Mouse (Mus musculus): ENCODE results near the gene Ift74. TPM values are rescaled to one million over a fixed set of nuclear protein-coding genes. Genes with fewer than 3 reads are reported as not detected.

Gene Ift74
- 20.5 and 23.1 TPM in 2 replicates for polyA plus RNA-seq (2015; fragmentation: Nextera tagmentation; extraction: Ambion mirVana)

DNA sequence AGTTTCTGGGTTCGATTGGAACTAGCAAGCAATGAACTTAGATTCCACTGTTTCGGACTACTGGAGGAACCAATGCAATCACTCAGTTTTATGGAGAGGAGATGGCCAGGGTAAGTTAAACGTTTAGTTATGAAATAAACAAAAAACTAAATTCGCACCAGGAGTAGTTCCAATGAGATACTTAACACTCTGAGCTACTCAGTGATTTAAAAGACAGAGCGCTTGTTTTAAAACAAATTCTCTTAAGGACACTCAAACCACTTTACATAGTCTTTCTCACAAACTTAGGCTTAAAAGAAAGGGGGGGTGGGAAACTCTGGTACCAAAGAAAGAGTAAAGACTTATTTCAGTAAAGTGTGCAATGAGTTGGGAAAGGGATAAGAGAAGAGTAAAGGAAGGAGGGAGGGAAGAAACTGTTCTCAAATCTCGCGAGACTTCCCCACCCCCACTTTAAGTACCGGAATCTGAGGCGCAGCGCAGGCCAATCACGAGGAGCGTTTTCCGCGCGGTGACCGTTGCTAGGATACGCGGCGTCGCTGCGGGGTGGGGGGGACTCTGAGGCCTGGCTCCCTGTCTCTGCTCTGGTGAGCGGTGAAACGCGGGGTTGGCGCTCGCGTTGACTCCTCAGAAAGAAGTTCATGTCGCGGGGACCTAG lies at the start of gene Ift74:
Ift74 (plus strand) TSS at position 520 of the 655 bp plus-strand sequence.
- peak within 1 kb of the TSS; percentile 71 for H3K9ac ChIP-seq
- H3K27me3 ChIP-seq (replicated peaks): no peaks in the 10 kb centered on the region
- WGBS: 2% methylated on average over 29 of the region's 29 CpGs
- H3K4me2 ChIP-seq: peak within 1 kb of the TSS; percentile 62
- ATAC-seq (replicated peaks): peak; percentile 100
- peak within 1 kb of the TSS; percentile 79 for H3K27ac ChIP-seq
- H3K9me3 ChIP-seq: no peaks in the 10 kb centered on the region
- peak within 1 kb of the TSS; percentile 78 for H3K4me3 ChIP-seq
- no peaks in the 10 kb centered on the region for H3K36me3 ChIP-seq (replicated peaks)
- peaks cover 15% of the 10 kb centered on the region for H3K4me1 ChIP-seq

DNA sequence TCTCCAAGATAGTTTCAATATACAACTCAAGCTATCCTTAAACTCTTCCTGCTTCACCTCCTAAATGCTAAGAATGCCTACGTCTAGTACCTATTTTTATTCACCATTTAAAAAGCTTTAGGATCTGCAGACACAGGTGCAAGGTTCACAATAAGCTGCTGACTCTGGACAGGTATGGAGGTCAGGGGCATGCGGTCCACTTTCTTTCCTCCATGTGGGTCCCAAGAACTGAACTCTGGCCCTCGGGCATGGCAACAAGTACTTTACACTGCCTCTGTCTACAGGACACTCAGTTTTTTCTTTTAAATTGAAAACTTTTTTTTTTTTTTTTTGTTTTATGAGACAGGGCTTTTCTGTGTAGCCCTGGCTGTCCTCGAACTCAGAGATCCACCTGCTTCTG lies 41.6 kb upstream of the Ift74 start:
- Histone ChIP-seq H3K4me1 (no peaks in the 10 kb centered on the region), H3K4me3 (no peak overlapping the region), H3K27me3 (replicated peaks) (no peaks in the 10 kb centered on the region), H3K27ac (no peak overlapping the region), H3K36me3 (replicated peaks) (peaks cover 24% of the 10 kb centered on the region; the same call in 1 of the 2 replicates), H3K4me2 (no peak overlapping the region), H3K9me3 (no peaks in the 10 kb centered on the region), H3K9ac (no peak overlapping the region)
- 96% methylated on average over 4 of the region's 4 CpGs for WGBS
- no peak for ATAC-seq (replicated peaks)

DNA sequence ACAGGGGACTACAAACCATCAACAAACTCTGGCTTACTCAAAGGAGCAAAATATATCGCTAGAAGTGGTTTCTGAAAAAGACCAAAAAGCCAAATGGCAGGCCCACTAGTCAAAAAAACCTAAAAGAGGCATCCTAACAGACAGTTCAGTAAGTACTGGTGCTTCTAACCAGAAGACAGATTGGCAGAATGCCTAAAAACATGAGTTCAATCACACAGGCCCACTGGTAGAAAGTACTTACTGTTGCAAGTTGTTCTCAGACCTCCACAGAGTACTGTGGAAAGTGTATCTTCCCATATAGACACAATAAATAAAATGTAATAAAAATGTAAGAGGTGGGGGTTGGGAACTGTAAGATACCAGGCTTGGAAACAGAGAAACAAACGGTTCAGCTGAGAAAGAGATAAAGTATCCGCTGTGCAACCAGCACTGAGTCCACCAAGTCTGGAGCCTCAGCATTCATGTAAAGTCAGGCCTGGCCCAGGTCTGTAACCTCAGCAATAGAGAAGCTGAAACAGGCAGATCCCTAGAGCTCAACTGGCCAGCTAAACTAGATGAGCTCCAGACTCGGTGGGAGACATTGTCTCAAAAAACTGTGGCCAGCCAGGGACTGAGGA lies 22.4 kb upstream of the Ift74 start:
- WGBS: 82% methylated on average over 4 of the region's 4 CpGs
- no peak overlapping the region for H3K4me3 ChIP-seq
- no peak overlapping the region for H3K27ac ChIP-seq
- no peaks in the 10 kb centered on the region for H3K36me3 ChIP-seq (replicated peaks)
- no peak for ATAC-seq (replicated peaks)
- no peaks in the 10 kb centered on the region for H3K9me3 ChIP-seq
- H3K9ac ChIP-seq: no peak overlapping the region
- no peaks in the 10 kb centered on the region for H3K4me1 ChIP-seq
- no peaks in the 10 kb centered on the region for H3K27me3 ChIP-seq (replicated peaks)
- no peak overlapping the region for H3K4me2 ChIP-seq

DNA sequence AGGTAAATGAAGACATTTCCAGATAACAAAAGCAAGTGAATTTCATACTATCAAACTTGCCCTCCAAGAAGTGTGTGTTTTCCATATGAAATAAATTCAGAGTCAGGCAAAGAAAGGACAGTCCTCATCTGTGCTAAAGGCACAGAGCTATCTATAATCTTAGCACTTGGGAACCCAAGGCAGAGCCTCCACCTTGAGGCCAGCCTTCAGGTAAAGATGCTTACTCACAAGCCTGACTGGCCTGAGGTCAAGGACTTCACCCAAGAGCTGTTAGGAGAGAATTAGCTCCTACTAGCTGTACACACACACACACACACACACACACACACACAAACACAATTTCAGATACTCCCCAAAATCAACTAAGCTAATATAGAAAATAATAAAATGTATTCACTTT lies 21.6 kb upstream of the Ift74 start:
- no peak for ATAC-seq (replicated peaks)
- no peak overlapping the region for H3K4me3 ChIP-seq
- H3K27me3 ChIP-seq (replicated peaks): no peaks in the 10 kb centered on the region
- H3K9ac ChIP-seq: no peak overlapping the region
- H3K9me3 ChIP-seq: no peaks in the 10 kb centered on the region
- no peak overlapping the region for H3K27ac ChIP-seq
- H3K36me3 ChIP-seq (replicated peaks): no peaks in the 10 kb centered on the region
- H3K4me1 ChIP-seq: no peaks in the 10 kb centered on the region
- no peak overlapping the region for H3K4me2 ChIP-seq

DNA sequence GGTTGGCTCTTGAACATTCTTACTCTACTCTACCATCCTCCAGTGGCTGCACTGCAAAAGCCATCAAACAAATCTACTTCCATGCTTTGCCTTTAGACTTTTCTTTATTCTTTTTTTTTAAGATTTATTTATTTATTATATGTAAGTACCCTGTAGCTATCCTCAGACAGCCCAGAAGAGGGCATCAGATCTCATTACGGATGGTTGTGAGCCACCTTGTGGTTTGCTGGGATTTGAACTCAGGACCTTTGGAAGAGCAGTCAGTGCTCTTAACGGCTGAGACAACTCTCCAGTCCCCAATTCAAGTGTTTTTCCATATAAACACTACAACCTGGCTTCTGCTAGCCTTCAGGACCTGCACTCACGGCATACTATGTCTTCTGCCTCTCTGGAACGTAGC lies 12.9 kb upstream of the Ift74 start:
- H3K27me3 ChIP-seq (replicated peaks): no peaks in the 10 kb centered on the region
- ATAC-seq (replicated peaks): no peak
- peak overlapping the region; percentile 61 for H3K4me2 ChIP-seq
- 0 out of 2 replicates have a peak overlapping the region, but pooled peaks have one; percentile 95 for H3K4me3 ChIP-seq
- no peaks in the 10 kb centered on the region for H3K9me3 ChIP-seq
- H3K36me3 ChIP-seq (replicated peaks): no peaks in the 10 kb centered on the region
- H3K9ac ChIP-seq: no peak overlapping the region
- peaks cover 27% of the 10 kb centered on the region for H3K4me1 ChIP-seq
- WGBS: 89% methylated on average over 4 of the region's 4 CpGs
- H3K27ac ChIP-seq: no peak overlapping the region

DNA sequence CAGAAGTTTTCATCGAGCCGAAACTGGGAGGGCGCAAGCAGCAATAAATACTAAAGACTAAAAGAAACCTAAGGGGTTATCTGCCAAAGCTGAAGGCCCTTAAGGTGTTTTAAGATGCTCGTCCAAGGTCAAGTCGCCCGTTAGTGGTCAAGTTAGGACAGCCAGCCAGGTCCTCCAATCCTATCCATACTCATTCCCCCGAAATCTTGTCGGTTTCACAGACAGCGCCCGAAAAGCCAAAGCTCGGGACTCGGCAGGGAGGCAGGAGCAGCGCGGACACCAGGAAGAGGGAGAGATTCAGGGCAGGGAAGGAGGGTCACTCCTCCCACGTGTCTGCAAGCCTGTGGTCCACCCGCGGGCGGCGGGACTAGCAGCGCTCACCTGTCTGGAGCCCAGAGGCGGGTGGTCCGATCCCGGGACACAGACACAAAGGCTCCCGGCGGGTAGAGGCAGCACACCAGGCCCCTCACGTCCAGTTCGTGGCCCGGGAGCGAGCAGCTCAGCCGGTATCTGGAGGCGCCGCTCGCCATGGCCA lies 11.7 kb upstream of the Ift74 start:
- under 1% methylated on average over 33 of the region's 33 CpGs for WGBS
- H3K4me1 ChIP-seq: peaks cover 27% of the 10 kb centered on the region
- no peak; the same call in 1 of the 2 replicates for ATAC-seq (replicated peaks)

DNA sequence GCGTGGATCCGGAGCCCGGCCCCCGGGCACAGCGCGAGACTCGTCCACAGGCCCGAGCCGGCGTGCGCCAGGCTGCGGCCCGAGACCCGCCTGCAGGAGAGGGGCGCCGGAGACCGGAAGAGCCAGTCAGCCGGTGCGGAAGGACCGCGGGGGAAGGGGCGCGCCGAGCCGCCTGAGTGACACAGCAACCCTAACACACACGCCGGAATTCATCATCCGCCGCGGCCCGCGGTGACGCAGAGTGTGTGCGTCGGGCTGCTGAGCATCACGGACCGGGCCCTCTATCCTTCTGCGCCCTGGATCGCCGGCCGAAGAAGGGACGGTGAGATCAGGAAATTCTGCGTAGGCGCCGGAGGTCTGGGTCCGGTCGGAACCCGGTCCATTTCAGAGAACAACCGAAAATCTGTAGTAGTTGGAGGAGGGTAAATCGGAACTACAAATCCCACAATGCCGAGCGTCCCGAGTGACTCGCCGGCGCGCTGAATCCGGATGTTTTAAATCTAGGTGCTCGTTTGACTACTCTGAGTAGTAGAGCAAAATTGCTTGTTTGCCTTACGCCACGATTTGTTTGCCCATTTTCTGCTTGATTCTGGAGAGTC lies 11.2 kb upstream of the Ift74 start, which contains the start of gene Plaa:
Plaa (minus strand) TSS at position 214 of the 599 bp plus-strand sequence.
- WGBS: under 1% methylated on average over 61 of the region's 61 CpGs

More for the DNA sequence above, 11.7 kb upstream of the Ift74 start:
- Histone ChIP-seq H3K9ac (peak overlapping the region; percentile 94), H3K27ac (peak overlapping the region; percentile 97), H3K36me3 (replicated peaks) (no peaks in the 10 kb centered on the region), H3K4me3 (peak overlapping the region; percentile 95), H3K27me3 (replicated peaks) (no peaks in the 10 kb centered on the region), H3K4me2 (peak overlapping the region; percentile 61), H3K9me3 (no peaks in the 10 kb centered on the region)

DNA sequence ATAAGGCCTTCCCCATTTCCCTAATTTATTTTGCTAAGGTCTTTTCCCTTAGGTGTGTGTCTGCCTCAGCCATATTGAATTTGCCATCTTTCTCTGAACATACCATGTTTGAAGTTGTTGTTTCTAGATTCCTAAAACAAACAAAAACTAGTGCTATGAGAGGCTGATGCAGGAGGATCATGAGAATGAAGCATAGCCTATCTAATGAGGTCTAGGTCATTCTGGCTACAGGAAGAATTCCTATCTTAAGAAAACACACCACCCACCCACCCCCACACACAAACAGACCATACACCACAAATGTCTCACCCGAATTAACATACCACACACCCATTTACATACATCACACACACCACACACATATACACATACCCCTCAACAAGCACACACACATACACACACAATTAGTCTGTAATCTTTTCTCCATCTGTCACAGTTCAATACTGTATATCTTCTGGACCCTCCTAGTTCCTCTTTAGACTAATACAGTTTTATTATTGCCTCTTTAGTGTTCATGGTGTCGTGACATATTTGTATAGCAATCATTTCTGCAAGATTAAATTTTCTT lies 9.8 kb upstream of the Ift74 start:
- Histone ChIP-seq H3K27me3 (replicated peaks) (no peaks in the 10 kb centered on the region), H3K4me2 (no peak overlapping the region), H3K4me1 (peaks cover 27% of the 10 kb centered on the region), H3K36me3 (replicated peaks) (no peaks in the 10 kb centered on the region), H3K27ac (no peak overlapping the region), H3K4me3 (no peak overlapping the region), H3K9me3 (no peaks in the 10 kb centered on the region), H3K9ac (no peak overlapping the region)
- no peak for ATAC-seq (replicated peaks)
- WGBS: 88% methylated on average over 2 of the region's 2 CpGs

More for the DNA sequence above, 11.2 kb upstream of the Ift74 start, which contains the start of gene Plaa:
- Histone ChIP-seq H3K9me3 (no peaks in the 10 kb centered on the region), H3K4me3 (peak within 1 kb of the TSS; percentile 95), H3K36me3 (replicated peaks) (no peaks in the 10 kb centered on the region), H3K9ac (peak within 1 kb of the TSS; percentile 94), H3K4me2 (peak within 1 kb of the TSS; percentile 67), H3K4me1 (peaks cover 27% of the 10 kb centered on the region), H3K27me3 (replicated peaks) (no peaks in the 10 kb centered on the region), H3K27ac (peak within 1 kb of the TSS; percentile 97)
- peak; percentile 100 for ATAC-seq (replicated peaks)

DNA sequence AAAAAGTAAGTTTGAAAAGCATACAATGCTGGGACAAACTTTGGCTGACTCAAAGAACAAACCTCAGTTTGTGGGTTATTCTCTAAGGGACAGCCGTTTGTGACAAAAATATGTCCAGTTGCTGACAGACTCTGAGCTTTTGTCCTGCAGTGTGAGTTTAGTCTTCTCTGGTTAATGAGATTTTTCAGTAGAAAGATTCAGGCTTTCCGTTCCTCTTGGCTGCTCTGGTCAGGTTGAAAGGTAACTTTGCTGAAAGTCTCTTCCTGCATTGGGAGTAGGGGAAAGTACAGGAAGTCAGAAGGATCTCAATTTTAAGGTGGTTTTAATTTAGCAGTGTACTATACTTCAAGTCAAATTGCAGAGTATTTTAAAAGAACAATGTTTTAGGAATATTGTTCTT lies 8.7 kb upstream of the Ift74 start:
- ATAC-seq (replicated peaks): no peak
- WGBS: 90% methylated on average over 2 of the region's 2 CpGs
- Histone ChIP-seq H3K27ac (no peak overlapping the region), H3K4me3 (no peak overlapping the region), H3K36me3 (replicated peaks) (no peaks in the 10 kb centered on the region), H3K4me2 (no peak overlapping the region), H3K4me1 (peaks cover 25% of the 10 kb centered on the region), H3K9ac (no peak overlapping the region), H3K9me3 (no peaks in the 10 kb centered on the region), H3K27me3 (replicated peaks) (no peaks in the 10 kb centered on the region)

DNA sequence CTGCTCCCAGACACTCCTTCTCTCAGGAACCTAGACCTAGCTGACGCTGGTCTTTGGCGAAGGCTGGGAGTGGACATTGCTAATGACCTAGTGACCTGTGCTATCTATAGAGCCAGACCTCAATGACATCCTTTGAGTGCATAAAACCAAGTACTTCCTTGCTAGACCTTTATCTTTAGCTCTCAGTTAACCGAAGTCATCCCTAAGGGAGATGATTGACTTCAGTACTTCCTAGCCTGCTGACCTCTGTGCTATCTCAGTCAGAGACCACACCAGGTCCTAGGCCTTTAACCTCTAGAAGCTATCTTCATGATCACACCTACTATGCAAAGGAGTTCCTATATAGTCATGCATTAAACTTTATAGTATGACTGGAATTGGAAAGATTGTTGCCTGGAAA lies 4.0 kb upstream of the Ift74 start:
- Histone ChIP-seq H3K27ac (no peak overlapping the region), H3K27me3 (replicated peaks) (no peaks in the 10 kb centered on the region), H3K36me3 (replicated peaks) (no peaks in the 10 kb centered on the region), H3K4me3 (no peak overlapping the region), H3K9ac (no peak overlapping the region), H3K4me1 (peaks cover 9% of the 10 kb centered on the region), H3K9me3 (no peaks in the 10 kb centered on the region), H3K4me2 (no peak overlapping the region)
- 86% methylated on average over 3 of the region's 3 CpGs for WGBS
- ATAC-seq (replicated peaks): no peak

DNA sequence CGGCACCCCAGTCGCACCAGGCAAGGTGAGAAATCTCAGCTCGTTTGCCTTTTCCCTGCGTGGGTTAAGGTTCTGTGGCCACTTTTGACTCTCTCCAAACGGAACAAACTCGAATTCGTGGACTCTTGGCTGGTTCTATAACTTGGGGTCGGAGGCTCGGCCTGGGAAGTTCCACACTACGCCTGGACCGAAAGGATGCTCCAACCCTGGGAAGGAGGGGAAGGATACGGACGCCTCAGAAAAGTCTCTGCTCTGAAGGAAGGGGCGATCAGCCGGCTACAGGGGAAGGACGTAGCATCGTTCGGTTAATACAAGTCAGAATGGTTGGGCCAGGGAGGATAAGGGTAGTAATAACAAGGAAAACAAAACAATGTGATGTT lies 326 bp downstream of the Ift74 start:
- H3K4me1 ChIP-seq: peaks cover 15% of the 10 kb centered on the region
- no peaks in the 10 kb centered on the region for H3K36me3 ChIP-seq (replicated peaks)
- WGBS: under 1% methylated on average over 18 of the region's 18 CpGs
- H3K4me3 ChIP-seq: peak overlapping the region; percentile 78
- peak overlapping the region; percentile 62 for H3K4me2 ChIP-seq
- H3K9me3 ChIP-seq: no peaks in the 10 kb centered on the region
- H3K27ac ChIP-seq: peak overlapping the region; percentile 79
- H3K27me3 ChIP-seq (replicated peaks): no peaks in the 10 kb centered on the region
- ATAC-seq (replicated peaks): peak; percentile 83
- peak overlapping the region; percentile 71 for H3K9ac ChIP-seq

DNA sequence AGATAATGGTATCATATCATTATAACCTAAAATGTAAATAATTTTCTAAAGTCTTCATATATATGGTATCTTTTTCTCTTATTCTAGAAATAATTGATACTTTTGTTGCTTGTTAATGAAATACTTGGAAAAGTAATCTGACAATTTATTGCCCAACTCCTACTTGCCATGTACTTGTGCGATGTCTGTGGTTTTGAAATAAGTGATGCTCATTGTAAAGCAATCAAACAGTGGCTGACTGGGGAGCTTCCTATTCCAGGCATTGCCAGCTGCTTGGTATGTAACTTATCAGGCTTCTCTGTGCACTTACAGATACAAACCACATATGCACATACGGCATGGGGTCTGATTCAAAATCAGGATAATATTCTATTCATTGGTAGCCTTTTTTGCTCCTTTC lies 5.8 kb downstream of the Ift74 start:
- 89% methylated on average over 2 of the region's 2 CpGs for WGBS

More for the DNA sequence above, 5.8 kb downstream of the Ift74 start:
- Histone ChIP-seq H3K27ac (no peak overlapping the region), H3K36me3 (replicated peaks) (0 out of 2 replicates have a peak, but pooled peaks cover 3% of the 10 kb centered on the region), H3K4me2 (no peak overlapping the region), H3K9ac (no peak overlapping the region), H3K27me3 (replicated peaks) (no peaks in the 10 kb centered on the region), H3K4me3 (no peak overlapping the region), H3K9me3 (no peaks in the 10 kb centered on the region), H3K4me1 (peaks cover 9% of the 10 kb centered on the region)
- ATAC-seq (replicated peaks): no peak

Data from midbrain, embryonic 15.5 days (tissue).